Mouse (Mus musculus) brain, embryonic 14.5 days (tissue): Measurements from ENCODE around the gene Atox1.

Source experiments
- CTCF ChIP-seq: fragments of 200-500 bp; IDR thresholded peaks from 2 replicates; pipeline ENCODE4 v1.5.1; 2012; ENCODE audit warnings: inconsistent platforms, mild to moderate bottlenecking, moderate library complexity, borderline replicate concordance; ENCODE audit not compliant: insufficient read depth, insufficient read length; ENCODE audit errors: extremely low read depth
- POLR2A ChIP-seq: fragments of 200-500 bp; IDR thresholded peaks from 2 replicates; pipeline ENCODE4 v1.6.1; 2012; ENCODE audit warnings: mild to moderate bottlenecking, inconsistent platforms, borderline replicate concordance; ENCODE audit not compliant: poor library complexity, insufficient read depth, insufficient read length, severe bottlenecking; ENCODE audit errors: extremely low read depth

DNA sequence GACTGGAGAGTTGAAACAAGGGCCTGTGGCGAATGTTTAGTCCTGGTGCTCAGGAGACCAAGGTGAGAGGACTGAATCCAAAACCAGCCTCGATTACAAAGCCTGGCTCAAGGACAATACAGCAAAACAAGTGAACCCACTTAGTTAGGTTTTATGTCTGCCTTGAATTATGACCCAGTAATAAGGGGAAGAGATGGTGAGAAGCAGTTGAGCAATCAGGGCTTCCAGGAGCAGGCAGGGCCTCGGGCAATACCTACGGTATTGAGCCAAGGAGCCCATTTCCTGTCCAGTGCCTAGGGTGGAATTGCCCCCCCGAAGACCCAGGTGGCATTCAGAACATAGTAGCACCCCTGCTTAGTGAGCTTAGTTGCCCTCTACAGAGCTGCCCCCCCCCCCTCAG lies 41.8 kb upstream of the Atox1 start:
- no peak for TF ChIP-seq CTCF
- no peak for TF ChIP-seq POLR2A
